Mouse (Mus musculus) heart, adult 2 months (tissue): Measurements from ENCODE around the gene Rbfox2. TPM values are rescaled to one million over a fixed set of nuclear protein-coding genes. Genes with fewer than 3 reads are reported as not detected.

Experiments used
- DNase-seq, 2 experiments: peaks; one replicate each; pipeline ENCODE4 v3.0.0; 2021
- H3K27ac ChIP-seq: fragments of 200-600 bp; 2 replicates; pipeline ENCODE4 v1.8.1; 2022
- H3K27me3 ChIP-seq: fragments of 200-500 bp; 2 replicates; pipeline ENCODE4 v1.6.1; 2012; ENCODE audit warnings: mild to moderate bottlenecking, low read length, inconsistent platforms, mixed read lengths; ENCODE audit not compliant: control insufficient read depth, insufficient read depth
- H3K36me3 ChIP-seq: fragments of 200-500 bp; 2 replicates; pipeline ENCODE4 v1.6.1; 2012; ENCODE audit warnings: low read length, inconsistent platforms; ENCODE audit not compliant: control insufficient read depth, insufficient read depth
- H3K4me1 ChIP-seq: fragments of 200-500 bp; 2 replicates; pipeline ENCODE4 v1.6.1; 2011; ENCODE audit warnings: low read length; ENCODE audit not compliant: control insufficient read depth, insufficient read depth
- H3K4me3 ChIP-seq: fragments of 200-600 bp; 2 replicates; pipeline ENCODE4 v1.8.1; 2022
- H3K79me2 ChIP-seq: fragments of 200-500 bp; replicated peaks from 2 replicates; pipeline ENCODE4 v1.6.1; 2012; ENCODE audit warnings: mild to moderate bottlenecking, inconsistent platforms, low read length, moderate library complexity, mixed read lengths; ENCODE audit not compliant: control insufficient read depth, insufficient read depth
- H3K9ac ChIP-seq: fragments of 200-500 bp; 2 replicates; pipeline ENCODE4 v1.6.1; 2012; ENCODE audit warnings: low read depth, mild to moderate bottlenecking, control low read depth, inconsistent platforms, low read length, mixed read lengths
- CTCF ChIP-seq: fragments of 200-600 bp; IDR thresholded peaks from 2 replicates; pipeline ENCODE4 v1.8.1; 2022; ENCODE audit warnings: antibody characterized with exemption, mild to moderate bottlenecking, moderate library complexity
- EP300 ChIP-seq: fragments of 200-500 bp; IDR thresholded peaks from 2 replicates; pipeline ENCODE4 v1.6.1; 2011; ENCODE audit warnings: low read depth, low read length, control low read depth; ENCODE audit not compliant: insufficient read depth
- POLR2A ChIP-seq: fragments of 200-500 bp; IDR thresholded peaks from 2 replicates; pipeline ENCODE4 v1.6.1; 2011; ENCODE audit warnings: mild to moderate bottlenecking, low read depth, low read length, control low read depth; ENCODE audit not compliant: insufficient read depth
- WGBS: fragments of 180-500 bp; shearing (Covaris S2); methylation state at CpG from one replicate; pipeline ENCODE4 v1.1.7; 2018; 5-methylcytosine and 5-hydroxymethylcytosine counted together
- intact Hi-C: fragments of 180-260 bp; cut with DNase I; formaldehyde crosslinking; loops from one replicate; pipeline ENCODE4 v1.15.1; 2025
- long read RNA-seq: library from polyadenylated mRNA; stranded (forward); transcript quantifications from one replicate; pipeline ENCODE4 v2.0.0, GENCODE M21; 2021
- polyA plus RNA-seq: library from polyadenylated mRNA; depleted of rRNA; stranded (reverse); fragments of >200 nt; gene quantifications from 2 replicates; pipeline ENCODE4 v1.2.3, GENCODE M21; 2012; rRNA removed
- total RNA-seq, 2 experiments: library from RNA; stranded (reverse); gene quantifications; 2 replicates each; pipeline ENCODE4 v1.2.3; 2021

Rbfox2 gene
- 100 to 1,000 TPM; 106 to 110 TPM for total RNA-seq
- polyA plus RNA-seq: 86.0 and 145 TPM in 2 replicates
- long read RNA-seq, full-length matches to known transcripts: 3 of 23 reads
- long read RNA-seq, partial matches to known transcripts: 0 of 23 reads
- long read RNA-seq, other reads (novel, unspliced or antisense): 20 of 23 reads

GRCm38 (mm10) chr15:77306547-77307261 lies at the start of gene Rbfox2:
Gene Rbfox2 (minus strand): TSS chr15:77307004.
- peaks cover 5% of the 10 kb centered on the region for H3K79me2 ChIP-seq
- peak within 1 kb of the TSS; percentile 76 for H3K4me3 ChIP-seq
- no peak; the same call in 1 of the 2 replicates for TF ChIP-seq EP300
- TF ChIP-seq CTCF: no peak
- peak; percentile 68 for TF ChIP-seq POLR2A
- under 1% methylated on average over 90 of the region's 90 CpGs for WGBS
- H3K4me1 ChIP-seq: peaks cover 7% of the 10 kb centered on the region
- H3K36me3 ChIP-seq: peaks cover 14% of the 10 kb centered on the region
- H3K9ac ChIP-seq: peak within 1 kb of the TSS; percentile 84
- no peaks in the 10 kb centered on the region for H3K27me3 ChIP-seq
- H3K27ac ChIP-seq: peak within 1 kb of the TSS; percentile 93
- intact Hi-C loops: loop anchor here (2.0 kb wide), 2 partner anchors 30 to 70 kb away; no protein-coding TSS in a partner anchor
- DNase-seq: peak; percentile 91 to 95

- TF ChIP-seq POLR2A (no peak), CTCF (no peak), EP300 (no peak)
- Histone ChIP-seq H3K4me3 (no peak overlapping the region), H3K79me2 (no peaks in the 10 kb centered on the region), H3K36me3 (no peaks in the 10 kb centered on the region), H3K27me3 (no peaks in the 10 kb centered on the region), H3K4me1 (peaks cover 2% of the 10 kb centered on the region; the same call in 1 of the 2 replicates), H3K27ac (no peak overlapping the region), H3K9ac (no peak overlapping the region)
- intact Hi-C loops: loop anchor here (5.0 to 10.0 kb wide), 3 partner anchors 204 to 379 kb away; no protein-coding TSS in a partner anchor
- no peak for DNase-seq
- WGBS: 31% methylated on average over 11 of the region's 11 CpGs
Observed at GRCm38 (mm10) chr15:77356248-77356810, 49.5 kb upstream of the Rbfox2 start.

- no peaks in the 10 kb centered on the region for H3K36me3 ChIP-seq
- H3K4me3 ChIP-seq: no peak overlapping the region
- H3K79me2 ChIP-seq: no peaks in the 10 kb centered on the region
- 84% methylated on average over 6 of the region's 6 CpGs for WGBS
- H3K27ac ChIP-seq: no peak overlapping the region
- DNase-seq: no peak
- intact Hi-C loops: loop anchor here (5.0 to 10.0 kb wide), 3 partner anchors 203 to 378 kb away; no protein-coding TSS in a partner anchor
- no peak overlapping the region for H3K9ac ChIP-seq
- TF ChIP-seq EP300 (no peak), POLR2A (no peak), CTCF (no peak)
- no peaks in the 10 kb centered on the region for H3K27me3 ChIP-seq
- H3K4me1 ChIP-seq: peaks cover 2% of the 10 kb centered on the region; the same call in 1 of the 2 replicates
Observed at GRCm38 (mm10) chr15:77354848-77355551, 48.2 kb upstream of the Rbfox2 start.

- Histone ChIP-seq H3K4me3 (no peak overlapping the region), H3K27ac (no peak overlapping the region), H3K27me3 (no peaks in the 10 kb centered on the region), H3K9ac (no peak overlapping the region), H3K36me3 (no peaks in the 10 kb centered on the region), H3K4me1 (peaks cover 2% of the 10 kb centered on the region; the same call in 1 of the 2 replicates), H3K79me2 (no peaks in the 10 kb centered on the region)
- no peak for DNase-seq
- TF ChIP-seq CTCF: no peak
- no peak for TF ChIP-seq POLR2A
- no peak for TF ChIP-seq EP300
- intact Hi-C loops: loop anchor here (10.0 kb wide), 1 partner anchor 280 kb away; no protein-coding TSS in a partner anchor
- 66% methylated on average over 4 of the region's 4 CpGs for WGBS
Observed at GRCm38 (mm10) chr15:77354496-77354847, 47.7 kb upstream of the Rbfox2 start.

GRCm38 (mm10) chr15:77353764-77354163 lies 47.0 kb upstream of the Rbfox2 start:
- no peak overlapping the region for H3K4me3 ChIP-seq
- no peak for TF ChIP-seq EP300
- no peak for TF ChIP-seq CTCF
- no peak for TF ChIP-seq POLR2A
- intact Hi-C loops: loop anchor here (10.0 kb wide), 1 partner anchor 279 kb away; no protein-coding TSS in a partner anchor
- no peaks in the 10 kb centered on the region for H3K79me2 ChIP-seq
- 50% methylated on average over 4 of the region's 4 CpGs for WGBS
- no peaks in the 10 kb centered on the region for H3K27me3 ChIP-seq
- no peaks in the 10 kb centered on the region; the same call in 1 of the 2 replicates for H3K36me3 ChIP-seq
- DNase-seq: no peak
- no peak overlapping the region for H3K9ac ChIP-seq
- no peak overlapping the region for H3K27ac ChIP-seq
- H3K4me1 ChIP-seq: no peaks in the 10 kb centered on the region; the same call in 1 of the 2 replicates
